Mouse (Mus musculus) midbrain, embryonic 11.5 days (tissue): ENCODE results near the gene Syap1. TPM values are rescaled to one million over a fixed set of nuclear protein-coding genes. Genes with fewer than 3 reads are reported as not detected.
"Not testable (repeated sequence)": the region's sequence is repeated elsewhere in the genome, so short reads cannot be mapped to it uniquely, and the experiment has no call there.

Experiments
- ATAC-seq: fragments of 200-750 bp; cut with Nextera tagmentation; 2 replicates; pipeline ENCODE4 v1.8.0; 2017; ENCODE audit warnings: moderate TSS enrichment, moderate library complexity; ENCODE audit not compliant: low FRiP score
- DNase-seq: peaks from one replicate; pipeline ENCODE4 v3.0.0; 2015; ENCODE audit warnings: low spot score; ENCODE audit errors: missing footprints
- H3K27ac ChIP-seq: fragments of 300-500 bp; sonication (generic); 2 replicates; pipeline ENCODE4 v1.5.1; 2014; ENCODE audit warnings: low read depth, low read length
- H3K27me3 ChIP-seq: fragments of 300-500 bp; sonication (generic); 2 replicates; pipeline ENCODE4 v1.6.1; 2014; ENCODE audit warnings: mild to moderate bottlenecking, low read length, moderate library complexity, mixed read lengths; ENCODE audit not compliant: control insufficient read depth, insufficient read depth
- H3K36me3 ChIP-seq: fragments of 300-500 bp; sonication (generic); 2 replicates; pipeline ENCODE4 v1.6.1; 2014; ENCODE audit warnings: mild to moderate bottlenecking, low read length, moderate library complexity, mixed read lengths; ENCODE audit not compliant: control insufficient read depth, insufficient read depth
- H3K4me1 ChIP-seq: fragments of 300-500 bp; sonication (generic); 2 replicates; pipeline ENCODE4 v1.6.1; 2014; ENCODE audit warnings: low read length; ENCODE audit not compliant: control insufficient read depth, insufficient read depth
- H3K4me2 ChIP-seq: fragments of 300-500 bp; sonication (generic); 2 replicates; pipeline ENCODE4 v1.6.1; 2014; ENCODE audit warnings: mild to moderate bottlenecking, moderate library complexity
- H3K4me3 ChIP-seq: fragments of 300-500 bp; sonication (generic); 2 replicates; pipeline ENCODE4 v1.5.1; 2014; ENCODE audit warnings: low read depth, low read length
- H3K9ac ChIP-seq: fragments of 300-500 bp; sonication (generic); 2 replicates; pipeline ENCODE4 v1.6.1; 2014; ENCODE audit warnings: low read length
- H3K9me3 ChIP-seq: fragments of 300-500 bp; sonication (generic); 2 replicates; pipeline ENCODE4 v1.6.1; 2016; ENCODE audit warnings: low read length; ENCODE audit not compliant: control insufficient read depth
- WGBS: fragments of 180-500 bp; shearing (Covaris S2); extraction: QIAGEN DNeasy Blood & Tissue Kit; methylation state at CpG from one replicate; pipeline ENCODE4 v1.1.7; 2014; 5-methylcytosine and 5-hydroxymethylcytosine counted together
- polyA plus RNA-seq: library from polyadenylated mRNA; unstranded; fragments of >200 nt; fragmentation: Nextera tagmentation; extraction: Ambion mirVana; gene quantifications from 2 replicates; pipeline ENCODE4 v1.2.1, GENCODE M21; 2014

Gene Syap1
- polyA plus RNA-seq, 1 experiment from 2014 or later: 39.5 TPM

DNA sequence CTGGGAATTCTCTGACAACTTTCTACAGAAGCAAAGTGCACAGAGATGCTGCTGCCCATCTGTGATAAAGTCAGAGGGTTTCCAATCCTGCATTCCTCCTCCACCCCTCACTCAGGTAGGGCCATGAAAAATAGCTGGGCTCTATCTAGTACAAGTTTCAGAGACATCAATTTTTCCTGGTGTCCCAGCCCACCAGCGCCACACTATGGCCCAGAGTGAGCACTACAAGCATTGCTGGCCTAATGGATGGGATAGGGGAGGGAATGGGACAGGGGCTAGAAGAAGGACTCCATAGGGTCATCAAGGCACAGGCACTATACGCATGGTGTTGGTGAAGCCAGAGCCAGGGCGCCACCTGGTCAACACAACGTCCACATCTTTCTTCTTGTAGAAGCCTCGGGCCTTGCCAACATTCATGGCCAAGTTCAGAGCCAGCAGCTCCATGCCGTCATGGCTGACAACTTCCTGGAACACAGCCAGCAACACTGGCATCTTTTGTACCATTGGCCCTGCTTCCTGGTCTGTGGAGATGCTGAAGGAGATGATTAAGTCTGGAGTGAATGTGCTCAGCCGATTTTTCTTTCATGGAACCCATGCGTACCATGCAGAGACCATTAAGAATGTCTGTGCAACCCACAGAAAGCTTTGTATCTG is 43.7 kb downstream of the Syap1 start:
- Histone ChIP-seq H3K4me2 (no peak overlapping the region), H3K9ac (no peak overlapping the region), H3K27ac (no peak overlapping the region), H3K36me3 (no peaks in the 10 kb centered on the region), H3K9me3 (no peaks in the 10 kb centered on the region), H3K27me3 (no peaks in the 10 kb centered on the region), H3K4me1 (no peaks in the 10 kb centered on the region), H3K4me3 (no peak overlapping the region)
- WGBS: 67% methylated on average over 8 of the region's 8 CpGs
- ATAC-seq (no peak), DNase-seq (no peak)

- Histone ChIP-seq H3K9me3 (no peaks in the 10 kb centered on the region), H3K27ac (no peak overlapping the region), H3K9ac (no peak overlapping the region), H3K4me1 (no peaks in the 10 kb centered on the region), H3K27me3 (no peaks in the 10 kb centered on the region), H3K4me3 (no peak overlapping the region), H3K4me2 (no peak overlapping the region), H3K36me3 (no peaks in the 10 kb centered on the region)
- ATAC-seq: no peak
- WGBS: 25% methylated on average over 3 of the region's 3 CpGs
- DNase-seq: peak; percentile 86
Observed at GRCm38 (mm10) chrX:162832101-162832500, 56.1 kb downstream of the Syap1 start.

- Histone ChIP-seq H3K9me3 (no peaks in the 10 kb centered on the region), H3K27me3 (no peaks in the 10 kb centered on the region), H3K36me3 (no peaks in the 10 kb centered on the region), H3K9ac (no peak overlapping the region), H3K4me3 (no peak overlapping the region), H3K4me2 (no peak overlapping the region), H3K27ac (no peak overlapping the region), H3K4me1 (no peaks in the 10 kb centered on the region)
- ATAC-seq (no peak), DNase-seq (no peak)
- 58% methylated on average over 1 of the region's 1 CpGs for WGBS
Observed at GRCm38 (mm10) chrX:162831542-162831941, 56.7 kb downstream of the Syap1 start.

GRCm38 (mm10) chrX:162831036-162831435 is 57.2 kb downstream of the Syap1 start:
- H3K4me3 ChIP-seq: no peak overlapping the region
- H3K4me2 ChIP-seq: no peak overlapping the region
- H3K9me3 ChIP-seq: no peaks in the 10 kb centered on the region
- H3K4me1 ChIP-seq: no peaks in the 10 kb centered on the region
- no peaks in the 10 kb centered on the region for H3K36me3 ChIP-seq
- 45% methylated on average over 1 of the region's 1 CpGs for WGBS
- no peak for DNase-seq
- no peak for ATAC-seq
- H3K9ac ChIP-seq: no peak overlapping the region
- H3K27ac ChIP-seq: no peak overlapping the region
- H3K27me3 ChIP-seq: no peaks in the 10 kb centered on the region

GRCm38 (mm10) chrX:162830313-162830712 is 57.9 kb downstream of the Syap1 start:
- not testable (repeated sequence) for ATAC-seq, DNase-seq, H3K9ac ChIP-seq, H3K27me3 ChIP-seq, H3K4me1 ChIP-seq, H3K36me3 ChIP-seq, H3K27ac ChIP-seq, H3K4me3 ChIP-seq, H3K4me2 ChIP-seq, H3K9me3 ChIP-seq
- WGBS: 68% methylated on average over 2 of the region's 2 CpGs

- no peak overlapping the region for H3K27ac ChIP-seq
Observed at GRCm38 (mm10) chrX:162829741-162830140, 58.5 kb downstream of the Syap1 start.

GRCm38 (mm10) chrX:162829203-162829708 is 59.0 kb downstream of the Syap1 start, which contains the start of gene Txlng:
Gene Txlng, minus strand, starts transcription at chrX:162829454.
- 15% methylated on average over 37 of the region's 37 CpGs for WGBS
- DNase-seq: peak; percentile 98
- Histone ChIP-seq H3K27ac (no peak within 1 kb of the TSS), H3K9me3 (no peaks in the 10 kb centered on the region), H3K4me2 (peak within 1 kb of the TSS; percentile 70), H3K4me3 (peak within 1 kb of the TSS; percentile 50), H3K4me1 (no peaks in the 10 kb centered on the region), H3K9ac (peak within 1 kb of the TSS; percentile 60), H3K36me3 (no peaks in the 10 kb centered on the region), H3K27me3 (no peaks in the 10 kb centered on the region)
- ATAC-seq: peak; percentile 97

More at GRCm38 (mm10) chrX:162829741-162830140, 58.5 kb downstream of the Syap1 start:
- Histone ChIP-seq H3K9me3 (no peaks in the 10 kb centered on the region), H3K36me3 (no peaks in the 10 kb centered on the region), H3K4me1 (no peaks in the 10 kb centered on the region), H3K27me3 (no peaks in the 10 kb centered on the region), H3K4me2 (peak overlapping the region; percentile 31; the same call in 1 of the 2 replicates), H3K4me3 (peak overlapping the region; percentile 25; the same call in 1 of the 2 replicates), H3K9ac (peak overlapping the region; percentile 24; the same call in 1 of the 2 replicates)
- DNase-seq: no peak
- whole genome bisulfite sequencing: 36% methylated on average over 5 of the region's 5 CpGs
- ATAC-seq: no peak

GRCm38 (mm10) chrX:162828783-162829182 is 59.5 kb downstream of the Syap1 start:
- H3K27me3 ChIP-seq: no peaks in the 10 kb centered on the region
- ATAC-seq (peak; percentile 65), DNase-seq (peak; percentile 82)
- H3K27ac ChIP-seq: no peak overlapping the region
- peak overlapping the region; percentile 60 for H3K9ac ChIP-seq
- 18% methylated on average over 19 of the region's 20 CpGs for WGBS
- no peaks in the 10 kb centered on the region for H3K9me3 ChIP-seq
- no peaks in the 10 kb centered on the region for H3K4me1 ChIP-seq
- H3K36me3 ChIP-seq: no peaks in the 10 kb centered on the region
- peak overlapping the region; percentile 70 for H3K4me2 ChIP-seq
- peak overlapping the region; percentile 50 for H3K4me3 ChIP-seq

- H3K4me1 ChIP-seq: no peaks in the 10 kb centered on the region
- peak overlapping the region; percentile 60; the same call in 1 of the 2 replicates for H3K9ac ChIP-seq
- H3K4me3 ChIP-seq: peak overlapping the region; percentile 50
- DNase-seq (no peak), ATAC-seq (no peak)
- H3K27ac ChIP-seq: no peak overlapping the region
- peak overlapping the region; percentile 70 for H3K4me2 ChIP-seq
- H3K36me3 ChIP-seq: no peaks in the 10 kb centered on the region
- no peaks in the 10 kb centered on the region for H3K27me3 ChIP-seq
- 44% methylated on average over 6 of the region's 6 CpGs for WGBS
- H3K9me3 ChIP-seq: no peaks in the 10 kb centered on the region
Observed at GRCm38 (mm10) chrX:162828016-162828415, 60.2 kb downstream of the Syap1 start.
